Mouse (Mus musculus): ENCODE data around the gene Ttc29.

Gene Ttc29

DNA sequence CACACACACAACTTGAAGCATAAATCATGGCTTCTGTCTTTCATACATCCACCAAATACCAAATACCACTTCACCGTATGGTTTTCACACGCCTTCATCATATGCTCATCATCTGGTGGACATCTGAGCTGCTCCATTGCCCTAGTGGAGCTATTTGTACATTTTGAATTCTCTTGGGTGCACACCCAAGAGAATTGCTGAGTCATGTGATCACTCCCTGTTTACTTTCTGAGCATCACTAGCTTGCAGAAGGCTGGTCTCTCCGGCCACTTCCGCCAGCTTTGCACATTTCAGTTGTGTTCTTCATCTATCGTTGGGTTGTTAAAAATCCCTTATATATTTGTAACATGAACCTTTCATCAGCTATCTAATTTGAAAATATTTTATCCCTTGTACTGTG is 65.5 kb downstream of the Ttc29 start:
- DNase-seq (ENCODE audit: low read depth, low spot score): no peak

- no peak for DNase-seq (ENCODE audit: low read depth, low spot score)
These were observed 71.7 kb downstream of the Ttc29 start for GRCm38 (mm10) chr8:78284805-78285204.

DNA sequence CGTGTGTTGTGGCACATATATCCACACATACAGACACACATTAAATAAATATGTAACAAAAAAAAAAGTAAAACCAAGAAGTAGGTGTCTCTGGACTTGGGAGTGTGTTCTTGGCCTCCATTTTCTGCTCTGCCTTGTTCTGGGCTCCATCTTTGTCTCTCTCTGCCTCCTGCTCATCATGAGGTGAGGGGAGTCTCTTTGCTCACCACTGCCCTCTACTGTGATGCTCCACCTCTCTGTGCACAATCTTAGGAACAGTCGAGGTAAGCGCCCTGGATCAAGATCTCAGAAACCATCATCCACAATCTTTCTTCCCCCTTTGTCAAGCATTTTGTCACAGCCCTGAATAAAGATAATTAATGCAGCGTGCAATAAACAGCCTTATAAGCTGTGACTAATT is 72.3 kb downstream of the Ttc29 start:
- DNase-seq (ENCODE audit: low read depth, low spot score): no peak

GRCm38 (mm10) chr8:78289374-78289971 is 76.4 kb downstream of the Ttc29 start:
- no peak for DNase-seq (ENCODE audit: low read depth, low spot score)

GRCm38 (mm10) chr8:78290274-78290673 is 77.2 kb downstream of the Ttc29 start:
- DNase-seq (ENCODE audit: low read depth, low spot score): no peak

DNA sequence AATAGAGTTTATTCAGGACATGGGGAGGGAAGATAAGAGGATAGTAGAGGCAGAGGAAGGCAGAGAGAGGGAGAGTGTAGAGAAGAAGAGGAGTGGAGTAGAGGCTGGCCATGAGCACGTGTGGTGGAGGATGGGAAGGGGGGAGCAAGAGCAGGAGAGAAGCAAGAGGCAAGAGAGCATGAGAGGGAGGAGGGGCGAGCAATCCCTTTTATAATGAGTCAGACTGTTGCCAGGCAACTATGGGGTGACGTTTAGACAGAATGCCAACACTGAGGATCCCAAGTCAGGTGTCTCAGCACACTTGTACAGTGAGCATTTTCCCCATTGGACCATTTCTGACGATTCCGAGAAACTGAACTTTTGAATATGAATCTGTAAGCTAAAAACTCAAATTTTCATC is 82.4 kb downstream of the Ttc29 start:
- DNase-seq (ENCODE audit: low read depth, low spot score): no peak

GRCm38 (mm10) chr8:78303579-78303978 is 90.5 kb downstream of the Ttc29 start:
- DNase-seq (ENCODE audit: low read depth, low spot score): no peak

GRCm38 (mm10) chr8:78306604-78307003 is 93.5 kb downstream of the Ttc29 start:
- no peak for DNase-seq (ENCODE audit: low read depth, low spot score)

GRCm38 (mm10) chr8:78307131-78307530 is 94.0 kb downstream of the Ttc29 start:
- no peak for DNase-seq (ENCODE audit: low read depth, low spot score)

GRCm38 (mm10) chr8:78309539-78309938 is 96.4 kb downstream of the Ttc29 start:
- peak; percentile 28 for DNase-seq (ENCODE audit: low read depth, low spot score)

DNA sequence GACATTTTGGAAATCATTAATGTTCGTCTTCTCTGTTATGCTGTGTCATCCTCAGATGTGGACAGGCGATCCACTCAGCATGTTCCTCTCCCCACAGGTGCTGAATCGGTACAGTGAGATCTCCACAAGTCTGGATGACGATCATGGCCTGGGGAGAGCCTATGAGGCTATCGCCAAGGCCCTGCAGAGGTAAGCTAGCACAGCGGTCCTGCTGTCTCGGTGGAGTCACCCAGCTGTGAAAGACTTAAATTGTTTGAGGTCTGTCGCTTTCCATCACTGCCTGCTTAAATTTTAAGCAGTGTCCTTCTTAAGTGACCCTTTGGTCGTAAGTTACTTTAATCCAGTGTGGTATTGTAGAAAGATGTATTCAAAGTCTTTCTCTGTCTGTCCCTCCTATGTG is 102.5 kb downstream of the Ttc29 start:
- DNase-seq (ENCODE audit: low read depth, low spot score): no peak

DNA sequence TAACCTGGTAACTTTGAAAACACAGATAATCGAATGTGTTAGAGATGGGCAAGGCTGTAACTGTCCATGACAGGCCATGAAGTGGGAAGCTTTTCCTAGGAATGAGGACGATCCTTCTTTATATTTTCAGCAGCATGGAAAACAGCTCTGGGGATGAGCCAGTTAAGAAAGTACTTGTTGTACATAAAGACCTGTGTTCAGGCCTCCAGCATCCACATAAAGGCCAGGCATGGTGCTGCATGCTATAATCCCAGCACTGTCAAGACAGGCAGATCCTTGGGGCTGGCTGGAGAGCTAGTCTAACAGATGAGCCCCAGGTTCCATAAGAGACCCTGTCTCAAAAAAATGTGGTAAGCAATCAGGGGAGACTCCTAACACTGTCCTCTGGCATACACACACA is 104.6 kb downstream of the Ttc29 start:
- no peak for DNase-seq (ENCODE audit: low read depth, low spot score)

DNA sequence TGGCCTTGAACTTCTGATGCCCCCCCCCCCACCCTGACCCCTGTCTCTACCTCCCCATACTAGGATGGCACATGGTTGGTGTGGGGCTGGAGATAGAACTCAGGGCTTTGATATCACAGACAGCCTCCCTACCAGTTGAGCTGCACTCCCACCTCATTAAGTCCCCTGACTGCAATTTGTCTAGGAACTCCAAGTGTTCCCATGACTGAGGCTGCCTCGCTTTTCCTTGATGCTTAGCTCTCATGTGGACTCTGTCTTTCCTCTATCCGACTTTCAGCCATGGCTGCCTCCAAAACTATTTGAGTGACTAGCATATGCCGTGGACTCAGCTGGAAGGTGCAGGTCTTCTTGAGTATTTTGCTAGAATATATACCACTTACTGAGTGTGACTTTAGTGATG is 110.3 kb downstream of the Ttc29 start:
- no peak for DNase-seq (ENCODE audit: low read depth, low spot score)

GRCm38 (mm10) chr8:78340689-78341529 is 127.8 kb downstream of the Ttc29 start:
- no peak for DNase-seq (ENCODE audit: low read depth, low spot score)

DNA sequence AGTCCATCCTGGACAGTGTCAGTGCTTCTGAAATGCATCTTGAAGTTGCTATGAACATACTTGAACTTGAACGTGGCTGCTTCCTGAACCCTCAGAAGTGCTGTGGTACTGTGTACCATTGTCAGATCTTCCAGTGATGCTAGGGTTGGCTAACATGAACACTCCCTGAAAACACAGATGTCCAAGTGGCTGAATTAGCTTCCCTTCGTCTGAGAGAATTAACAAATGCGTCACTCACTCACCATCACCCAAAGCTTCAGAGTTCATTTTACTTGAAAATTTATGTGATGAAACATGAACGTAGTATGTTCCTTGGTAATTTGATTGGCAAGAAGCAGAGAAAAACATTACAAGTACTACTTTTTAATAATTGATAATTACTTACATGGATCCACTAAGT is 129.1 kb downstream of the Ttc29 start:
- no peak for DNase-seq (ENCODE audit: low read depth, low spot score)

DNA sequence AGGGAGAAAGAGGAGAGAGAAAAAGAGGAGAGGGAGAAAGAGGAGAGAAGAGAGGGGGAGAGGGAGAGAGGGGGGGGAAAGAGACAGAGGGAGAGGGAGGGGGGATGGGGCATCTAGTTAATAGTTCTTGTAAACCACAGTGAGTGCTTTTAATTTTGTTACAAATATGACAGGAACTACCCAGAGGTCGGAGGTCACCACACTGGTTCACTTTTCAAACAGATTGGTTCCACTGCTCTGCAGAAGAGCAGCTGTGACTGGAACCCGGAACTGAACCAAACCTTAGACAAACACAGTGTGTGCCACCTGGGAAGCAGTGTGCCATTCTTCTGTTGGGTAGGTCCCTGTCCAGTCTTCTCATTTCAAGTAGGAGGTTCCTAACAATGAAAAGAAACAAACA is 130.9 kb downstream of the Ttc29 start:
- DNase-seq (ENCODE audit: low read depth, low spot score): no peak

GRCm38 (mm10) chr8:78345705-78346104 is 132.6 kb downstream of the Ttc29 start:
- DNase-seq (ENCODE audit: low read depth, low spot score): no peak

DNA sequence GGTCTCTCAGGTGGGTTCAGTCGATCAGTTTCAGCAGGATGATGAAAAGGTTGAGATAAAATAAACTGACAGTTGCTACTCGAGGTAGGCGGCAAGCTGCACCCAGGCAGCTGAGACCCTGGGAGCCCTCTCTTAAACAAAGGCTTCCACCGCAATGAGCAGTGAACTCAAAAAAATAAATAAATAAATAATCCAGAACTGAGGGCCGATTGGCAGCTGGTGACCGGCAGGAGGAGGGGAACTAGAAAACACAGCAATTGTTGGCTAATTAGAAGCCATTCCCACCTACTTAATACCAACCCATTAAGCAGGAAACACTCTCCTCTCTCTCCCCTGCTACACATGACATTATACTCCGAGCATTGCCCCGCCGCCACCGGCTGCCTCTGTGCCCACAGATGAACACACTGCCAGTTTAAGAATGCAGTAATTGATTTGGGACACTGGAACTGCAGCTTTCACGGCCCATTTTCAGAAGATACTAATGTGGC is 133.1 kb downstream of the Ttc29 start:
- no peak for DNase-seq (ENCODE audit: low read depth, low spot score)

DNA sequence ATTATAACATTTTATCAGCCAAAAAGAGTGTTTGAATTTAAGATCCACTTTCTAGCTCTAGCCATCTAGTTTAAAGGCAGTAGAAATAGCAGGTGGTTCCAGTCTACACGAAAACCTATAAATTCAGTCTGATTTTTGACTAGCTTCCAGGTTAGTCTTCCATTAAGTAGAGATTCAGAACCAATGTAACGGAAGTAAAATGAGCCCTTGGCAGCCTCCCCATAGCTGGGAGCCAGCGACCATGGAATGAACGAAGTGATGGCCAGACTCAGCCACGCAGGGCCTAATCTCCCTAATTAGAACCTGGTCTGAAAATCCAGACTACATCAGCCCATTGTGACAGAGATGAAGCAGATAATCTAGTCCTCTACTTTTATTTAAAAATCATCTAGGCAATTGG is 140.8 kb downstream of the Ttc29 start:
- DNase-seq (ENCODE audit: low read depth, low spot score): no peak

GRCm38 (mm10) chr8:78354801-78355200 is 141.7 kb downstream of the Ttc29 start:
- DNase-seq (ENCODE audit: low read depth, low spot score): no peak

DNA sequence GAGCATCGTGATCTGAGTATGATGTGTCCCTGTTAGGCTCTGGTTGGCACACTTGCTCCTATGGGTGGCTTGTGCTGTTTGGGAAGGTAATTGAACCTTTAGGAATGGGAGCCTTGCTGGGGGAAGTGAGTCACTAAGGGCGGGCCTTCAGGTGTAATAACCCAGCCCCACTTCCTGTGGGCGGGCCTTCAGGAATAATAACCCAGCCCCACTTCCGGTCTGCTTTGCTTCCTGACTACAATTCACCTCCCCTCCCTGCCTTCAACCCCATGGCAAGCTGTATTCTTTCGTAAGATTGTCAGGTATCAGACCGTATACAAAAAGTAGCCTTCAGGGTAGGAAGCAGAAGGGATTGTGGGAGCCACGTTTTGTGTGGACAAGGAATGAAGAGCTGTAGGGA is 177.7 kb downstream of the Ttc29 start:
- DNase-seq (ENCODE audit: low read depth, low spot score): no peak

- DNase-seq (ENCODE audit: low read depth, low spot score): no peak
These were observed 206.2 kb downstream of the Ttc29 start for GRCm38 (mm10) chr8:78419272-78419671.

DNA sequence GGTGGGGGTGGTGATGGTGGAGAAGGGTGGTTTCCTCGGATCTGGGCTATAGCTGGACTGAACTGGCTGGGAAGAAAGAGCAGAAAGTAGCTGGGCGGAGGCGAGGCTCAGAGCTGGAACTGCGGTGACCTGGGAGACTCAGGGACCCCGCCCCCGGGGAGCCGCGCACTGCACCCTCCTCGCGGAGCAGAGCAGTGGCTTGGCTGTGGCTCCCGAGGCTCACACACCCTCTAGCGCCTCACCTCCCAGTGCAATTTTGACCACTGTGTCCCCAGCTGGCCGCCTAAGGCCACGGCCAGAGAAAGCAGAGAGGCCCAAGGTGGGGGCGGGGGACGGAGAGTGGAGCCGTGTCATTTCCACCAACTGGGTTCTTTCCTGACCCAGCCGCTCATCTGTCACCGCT is 207.0 kb downstream of the Ttc29 start:
- DNase-seq (ENCODE audit: low read depth, low spot score): no peak

Measured in retina, postnatal 7 days (tissue).